Mouse (Mus musculus) MEL (cell line): ENCODE data around the gene Sh2d1b2. TPM values are rescaled to one million over a fixed set of nuclear protein-coding genes. Genes with fewer than 3 reads are reported as not detected.

ENCODE experiments used
- DNase-seq: peaks from one replicate; pipeline ENCODE4 v3.0.0; 2011; ENCODE audit warnings: low read depth, low spot score
- H3K27ac ChIP-seq: 2 replicates; pipeline ENCODE4 v1.5.1; 2012; ENCODE audit warnings: low read depth, mild to moderate bottlenecking, control low read depth, low read length, moderate library complexity; ENCODE audit not compliant: control insufficient read depth
- H3K27me3 ChIP-seq, 2 experiments: fragments of 150-350 bp in 1 of 2; sonication (generic) in 1 of 2; 2 replicates each; pipeline ENCODE4 v1.6.1; 2012; ENCODE audit warnings: low read length in 2 of 2, mild to moderate bottlenecking in 2 of 2, improper control_type of control experiment in 1 of 2, moderate library complexity in 1 of 2; ENCODE audit not compliant: insufficient read depth in 2 of 2, control insufficient read depth in 1 of 2
- H3K36me3 ChIP-seq, 2 experiments: 2 replicates each; pipeline ENCODE4 v1.6.1; 2012 to 2014; ENCODE audit warnings: low read length in 2 of 2, improper control_type of control experiment in 1 of 2, inconsistent platforms in 1 of 2, mild to moderate bottlenecking in 1 of 2; ENCODE audit not compliant: insufficient read depth in 2 of 2, control insufficient read depth in 1 of 2
- H3K4me1 ChIP-seq, 2 experiments: fragments of 150-350 bp in 1 of 2; sonication (generic) in 1 of 2; 2 replicates each; pipeline ENCODE4 v1.6.1; 2012; ENCODE audit warnings: low read length in 2 of 2, improper control_type of control experiment in 1 of 2, mild to moderate bottlenecking in 1 of 2; ENCODE audit not compliant: insufficient read depth in 2 of 2, control insufficient read depth in 1 of 2
- H3K4me3 ChIP-seq, 2 experiments: fragments of 150-350 bp in 1 of 2; sonication (generic) in 1 of 2; 2 replicates each; pipeline ENCODE4 v1.5.1; 2012; ENCODE audit warnings: low read depth in 2 of 2, low read length in 2 of 2, mild to moderate bottlenecking in 2 of 2, moderate library complexity in 2 of 2, control low read depth in 1 of 2, improper control_type of control experiment in 1 of 2; ENCODE audit not compliant: control insufficient read depth in 1 of 2, insufficient read depth in 1 of 2
- H3K79me2 ChIP-seq: 2 replicates; pipeline ENCODE4 v1.6.1; 2012; ENCODE audit warnings: mild to moderate bottlenecking, low read length, moderate library complexity; ENCODE audit not compliant: control insufficient read depth, poor library complexity, insufficient read depth
- H3K9ac ChIP-seq: 2 replicates; pipeline ENCODE4 v1.6.1; 2012; ENCODE audit warnings: low read depth, mild to moderate bottlenecking, control low read depth, low read length, moderate library complexity; ENCODE audit not compliant: control insufficient read depth, poor library complexity, severe bottlenecking
- H3K9me3 ChIP-seq: fragments of 150-350 bp; sonication (generic); replicated peaks from 2 replicates; pipeline ENCODE4 v1.6.1; 2012; ENCODE audit warnings: mild to moderate bottlenecking, low read length, improper control_type of control experiment, moderate library complexity; ENCODE audit not compliant: insufficient read depth
- CHD1 ChIP-seq: IDR thresholded peaks from 2 replicates; pipeline ENCODE4 v1.6.1; 2012; ENCODE audit warnings: low read depth, mild to moderate bottlenecking, inconsistent platforms, low read length, improper control_type of control experiment
- E2F4 ChIP-seq: IDR thresholded peaks from 2 replicates; pipeline ENCODE4 v1.6.1; 2011; ENCODE audit warnings: low read depth, low read length, improper control_type of control experiment, borderline replicate concordance
- ELF1 ChIP-seq: IDR thresholded peaks from 2 replicates; pipeline ENCODE4 v1.6.1; 2014; ENCODE audit warnings: low read depth, mild to moderate bottlenecking, inconsistent platforms, low read length, improper control_type of control experiment, moderate library complexity
- GABPA ChIP-seq: IDR thresholded peaks from 2 replicates; pipeline ENCODE4 v1.6.1; 2012; ENCODE audit warnings: low read depth, mild to moderate bottlenecking, inconsistent platforms, low read length, improper control_type of control experiment, moderate library complexity
- KAT2A ChIP-seq: conservative IDR thresholded peaks from 2 replicates; pipeline ENCODE4 v1.6.1; 2012; ENCODE audit warnings: low read depth, low read length, improper control_type of control experiment, inconsistent platforms
- MAX ChIP-seq: IDR thresholded peaks from 2 replicates; pipeline ENCODE4 v1.6.1; 2011; ENCODE audit warnings: low read length, improper control_type of control experiment
- MAZ ChIP-seq: IDR thresholded peaks from 2 replicates; pipeline ENCODE4 v1.6.1; 2012; ENCODE audit warnings: low read depth, mild to moderate bottlenecking, inconsistent platforms, low read length, improper control_type of control experiment
- MYB ChIP-seq: IDR thresholded peaks from 2 replicates; pipeline ENCODE4 v1.6.1; 2011; ENCODE audit warnings: mild to moderate bottlenecking, low read depth, low read length, improper control_type of control experiment
- MYC ChIP-seq: IDR thresholded peaks from 2 replicates; pipeline ENCODE4 v1.6.1; 2011; ENCODE audit warnings: low read depth, mild to moderate bottlenecking, low read length, improper control_type of control experiment, moderate library complexity
- NRF1 ChIP-seq: IDR thresholded peaks from 2 replicates; pipeline ENCODE4 v1.6.1; 2014; ENCODE audit warnings: low read depth, mild to moderate bottlenecking, inconsistent platforms, low read length, improper control_type of control experiment, moderate library complexity; ENCODE audit not compliant: poor library complexity, insufficient read depth, severe bottlenecking
- POLR2A ChIP-seq, 2 experiments: IDR thresholded peaks; 2 replicates each; pipeline ENCODE4 v1.6.1; 2011 to 2012; ENCODE audit warnings: low read length in 2 of 2, mild to moderate bottlenecking in 2 of 2, control low read depth in 1 of 2, improper control_type of control experiment in 1 of 2, low read depth in 1 of 2, moderate library complexity in 1 of 2; ENCODE audit not compliant: control insufficient read depth in 1 of 2, insufficient read depth in 1 of 2, poor library complexity in 1 of 2
- POLR2AphosphoS5 ChIP-seq: IDR thresholded peaks from 2 replicates; pipeline ENCODE4 v1.6.1; 2012; ENCODE audit warnings: low read depth, borderline replicate concordance, mild to moderate bottlenecking, inconsistent platforms, low read length, moderate library complexity, mixed read lengths
- SIN3A ChIP-seq: IDR thresholded peaks from 2 replicates; pipeline ENCODE4 v1.6.1; 2012; ENCODE audit warnings: low read length, improper control_type of control experiment, inconsistent platforms
- SMC3 ChIP-seq: IDR thresholded peaks from 2 replicates; pipeline ENCODE4 v1.6.1; 2011; ENCODE audit warnings: low read depth, low read length, improper control_type of control experiment
- TCF12 ChIP-seq: IDR thresholded peaks from 2 replicates; pipeline ENCODE4 v1.6.1; 2014; ENCODE audit warnings: low read depth, mild to moderate bottlenecking, inconsistent platforms, low read length, improper control_type of control experiment, moderate library complexity
- UBTF ChIP-seq: IDR thresholded peaks from 2 replicates; pipeline ENCODE4 v1.6.1; 2012; ENCODE audit warnings: low read depth, mild to moderate bottlenecking, inconsistent platforms, low read length, improper control_type of control experiment, moderate library complexity, borderline replicate concordance; ENCODE audit not compliant: insufficient read depth
- USF2 ChIP-seq, 2 experiments: IDR thresholded peaks; 2 replicates each; pipeline ENCODE4 v1.6.1; 2011 to 2012; ENCODE audit warnings: improper control_type of control experiment in 2 of 2, low read length in 2 of 2, borderline replicate concordance in 1 of 2, inconsistent platforms in 1 of 2, low read depth in 1 of 2, mild to moderate bottlenecking in 1 of 2; ENCODE audit not compliant: insufficient read depth in 1 of 2
- ZKSCAN1 ChIP-seq: IDR thresholded peaks from 2 replicates; pipeline ENCODE4 v1.6.1; 2012; ENCODE audit warnings: low read depth, mild to moderate bottlenecking, inconsistent platforms, low read length, improper control_type of control experiment, moderate library complexity
- ZMIZ1 ChIP-seq: IDR thresholded peaks from 2 replicates; pipeline ENCODE4 v1.6.1; 2012; ENCODE audit warnings: low read depth, mild to moderate bottlenecking, inconsistent platforms, low read length, improper control_type of control experiment, moderate library complexity
- ZNF384 ChIP-seq: IDR thresholded peaks from 2 replicates; pipeline ENCODE4 v1.6.1; 2012; ENCODE audit warnings: low read depth, mild to moderate bottlenecking, inconsistent platforms, low read length, improper control_type of control experiment
- polyA plus RNA-seq, 2 experiments: library from polyadenylated mRNA; stranded (reverse) in 1 of 2; unstranded in 1 of 2; fragments of >175 nt in 1 of 2; fragments of >200 nt in 1 of 2; gene quantifications; 2 replicates each; pipeline versions ENCODE4 v1.2.1 to v1.2.4; 2012; ENCODE audit warnings: low replicate concordance in 2 of 2, low read depth in 1 of 2; ENCODE audit not compliant: insufficient read length in 2 of 2, insufficient read depth in 1 of 2, missing spikeins in 1 of 2
- total RNA-seq: library from RNA; depleted of rRNA; stranded (reverse); fragments of 300-350 nt; gene quantifications from 2 replicates; pipeline ENCODE4 v1.2.3, GENCODE M21; 2012

Sh2d1b2 gene
- total and polyA plus RNA-seq, 3 experiments = not detected

- H3K36me3 ChIP-seq = no peaks in the 10 kb centered on the region
- DNase-seq = no peak
- H3K79me2 ChIP-seq = no peaks in the 10 kb centered on the region
- no peak overlapping the region for H3K4me3 ChIP-seq
- H3K4me1 ChIP-seq = no peaks in the 10 kb centered on the region
- H3K9ac ChIP-seq = no peak overlapping the region
- H3K27me3 ChIP-seq = no peaks in the 10 kb centered on the region; a peak in 2 of 4 replicates
- no peak for TF ChIP-seq NRF1
- no peak for TF ChIP-seq MYC
- TF ChIP-seq POLR2AphosphoS5 = no peak
- TF ChIP-seq GABPA = no peak
- no peak for TF ChIP-seq MAZ
- no peak for TF ChIP-seq ZNF384
- no peak for TF ChIP-seq KAT2A
- no peak for TF ChIP-seq ELF1
- no peak for TF ChIP-seq TCF12
- no peak for TF ChIP-seq ZKSCAN1
- TF ChIP-seq E2F4 = no peak
- no peak for TF ChIP-seq POLR2A (IDR thresholded peaks at IDR 0.05; ENCODE audit: control insufficient read depth in 1 of 2, insufficient read depth in 1 of 2, low read depth in 1 of 2, low read length in 2 of 2, poor library complexity in 1 of 2)
- TF ChIP-seq MAX = no peak
- no peak for TF ChIP-seq MYB
- H3K27ac ChIP-seq = no peak overlapping the region
- H3K9me3 ChIP-seq = no peaks in the 10 kb centered on the region
These were observed 60.7 kb downstream of the Sh2d1b2 start for GRCm38 (mm10) chr1:170293257-170293656.

DNA sequence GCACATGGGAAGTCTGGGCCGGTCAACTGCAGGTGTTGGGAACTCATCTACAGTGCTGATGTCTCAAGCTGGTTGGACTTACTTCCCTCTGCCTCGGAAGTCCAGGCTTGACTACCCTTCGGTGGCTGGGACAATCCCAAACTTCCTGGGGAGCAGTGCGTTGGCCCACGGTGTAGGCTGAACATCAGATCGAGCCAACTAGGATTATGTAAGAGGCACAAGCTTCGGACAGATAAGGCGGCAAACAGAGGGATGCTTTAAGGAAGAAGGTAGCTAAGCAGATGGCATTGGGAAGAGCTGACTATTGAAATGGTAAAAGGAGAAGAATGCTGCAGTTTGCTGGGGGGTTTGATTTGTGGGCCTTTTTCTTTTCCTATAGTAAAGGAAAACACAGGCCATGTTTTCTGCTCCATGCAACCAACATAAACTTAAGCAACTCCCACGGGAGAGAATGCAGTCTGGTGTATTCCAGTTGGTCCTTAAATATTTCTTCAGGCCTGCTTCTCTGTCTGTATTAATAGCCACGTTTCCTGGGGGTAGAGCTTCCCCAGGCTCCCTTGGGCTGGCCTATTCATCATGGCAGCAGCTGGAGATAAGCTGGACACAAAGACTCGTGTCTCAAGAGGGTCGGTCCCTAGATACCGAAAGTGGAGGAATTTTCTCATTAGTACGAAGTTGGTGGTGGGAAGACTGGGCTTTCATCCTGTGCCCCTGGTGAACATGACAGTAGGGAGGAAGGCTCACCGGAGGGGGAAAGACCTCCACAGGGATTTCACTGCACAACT lies 62.4 kb downstream of the Sh2d1b2 start:
- H3K27ac ChIP-seq = no peak overlapping the region
- H3K4me3 ChIP-seq = no peak overlapping the region
- TF ChIP-seq SMC3 (no peak), USF2 (IDR thresholded peaks at IDR 0.05; ENCODE audit: borderline replicate concordance in 1 of 2, insufficient read depth in 1 of 2, low read depth in 1 of 2, low read length in 2 of 2) (no peak), ZMIZ1 (no peak), UBTF (no peak), TCF12 (no peak), CHD1 (no peak), SIN3A (no peak)
- no peaks in the 10 kb centered on the region for H3K36me3 ChIP-seq
- H3K79me2 ChIP-seq = no peaks in the 10 kb centered on the region
- H3K27me3 ChIP-seq = no peaks in the 10 kb centered on the region; a peak in 2 of 4 replicates
- no peak for DNase-seq
- H3K9me3 ChIP-seq = no peaks in the 10 kb centered on the region
- H3K4me1 ChIP-seq = no peaks in the 10 kb centered on the region
- H3K9ac ChIP-seq = no peak overlapping the region
